Mouse (Mus musculus): ENCODE results near the gene Fdxr.

DNA sequence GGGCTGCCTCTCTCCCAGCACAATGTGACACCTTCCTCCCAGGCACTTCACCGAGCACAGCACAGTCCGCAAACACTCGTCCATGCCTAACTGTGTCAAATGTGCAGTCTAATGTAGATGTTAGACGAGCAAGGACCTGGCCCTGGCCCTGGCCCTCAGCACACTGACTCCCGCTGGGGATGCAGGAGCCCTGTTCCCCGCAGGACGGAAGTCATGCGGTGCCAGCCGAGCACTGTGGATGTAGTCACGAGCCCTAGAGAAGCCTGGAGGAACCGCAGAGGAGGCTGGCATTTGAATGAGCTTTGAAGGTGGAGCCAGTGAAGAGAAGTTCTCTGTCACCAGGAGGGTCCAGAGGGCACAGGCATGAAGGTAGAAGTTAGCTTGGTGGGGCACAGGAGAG, 53.4 kb downstream of the Fdxr start:
- TF ChIP-seq CTCF (IDR thresholded peaks at IDR 0.05; ENCODE audit: borderline replicate concordance, insufficient read depth, low read depth, low read length) = no peak
- no peak for TF ChIP-seq POLR2A (IDR thresholded peaks at IDR 0.05; ENCODE audit: borderline replicate concordance, insufficient read depth, low read length)
